Mouse (Mus musculus) myocyte (in vitro differentiated cells): ENCODE results near the gene Stk39.

Source experiments
- MAX ChIP-seq: IDR thresholded peaks from one replicate; pipeline ENCODE4 v1.6.1; 2011; ENCODE audit warnings: low read depth, mild to moderate bottlenecking, control low read depth
- POLR2A ChIP-seq: IDR thresholded peaks from one replicate; pipeline ENCODE4 v1.6.1; 2011; ENCODE audit warnings: low read depth, mild to moderate bottlenecking, control low read depth, moderate library complexity; ENCODE audit not compliant: insufficient read length
- SRF ChIP-seq: IDR thresholded peaks from one replicate; pipeline ENCODE4 v1.6.1; 2011; ENCODE audit warnings: low read depth; ENCODE audit not compliant: control insufficient read depth, insufficient read length

DNA sequence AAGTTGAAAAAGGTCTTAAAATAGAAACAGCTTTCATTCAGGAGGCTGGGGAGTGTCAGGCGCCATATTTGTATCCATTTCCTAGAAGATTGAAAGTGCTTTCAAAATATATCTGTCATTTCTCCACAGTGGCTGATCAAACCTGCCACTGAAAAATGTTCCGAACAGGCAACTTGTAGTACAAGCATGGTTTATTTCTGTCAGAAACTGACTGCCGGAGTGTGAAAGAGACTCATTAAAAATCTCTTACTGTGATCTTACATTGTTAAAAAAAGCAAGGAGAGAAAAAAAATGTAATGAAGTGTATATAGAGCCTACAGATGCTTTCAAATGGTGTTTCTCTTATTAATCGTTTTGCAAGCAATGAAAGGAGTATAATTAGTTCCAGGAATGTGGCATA, 165.5 kb downstream of the Stk39 start:
- TF ChIP-seq POLR2A (no peak), SRF (no peak), MAX (no peak)
